Mouse (Mus musculus) MEL (cell line): ENCODE results near the gene Tomm40. TPM values are rescaled to one million over a fixed set of nuclear protein-coding genes. Genes with fewer than 3 reads are reported as not detected.
A peak's percentile ranks its signal among the peaks of the same experiment; 100 is the strongest.

Source experiments
- DNase-seq: peaks from one replicate; pipeline ENCODE4 v3.0.0; 2011; ENCODE audit warnings: low read depth, low spot score
- H3K27ac ChIP-seq: 2 replicates; pipeline ENCODE4 v1.5.1; 2012; ENCODE audit warnings: low read depth, mild to moderate bottlenecking, control low read depth, low read length, moderate library complexity; ENCODE audit not compliant: control insufficient read depth
- H3K27me3 ChIP-seq, 2 experiments: fragments of 150-350 bp in 1 of 2; sonication (generic) in 1 of 2; 2 replicates each; pipeline ENCODE4 v1.6.1; 2012; ENCODE audit warnings: low read length in 2 of 2, mild to moderate bottlenecking in 2 of 2, improper control_type of control experiment in 1 of 2, moderate library complexity in 1 of 2; ENCODE audit not compliant: insufficient read depth in 2 of 2, control insufficient read depth in 1 of 2
- H3K36me3 ChIP-seq, 2 experiments: 2 replicates each; pipeline ENCODE4 v1.6.1; 2012 to 2014; ENCODE audit warnings: low read length in 2 of 2, improper control_type of control experiment in 1 of 2, inconsistent platforms in 1 of 2, mild to moderate bottlenecking in 1 of 2; ENCODE audit not compliant: insufficient read depth in 2 of 2, control insufficient read depth in 1 of 2
- H3K4me1 ChIP-seq, 2 experiments: fragments of 150-350 bp in 1 of 2; sonication (generic) in 1 of 2; 2 replicates each; pipeline ENCODE4 v1.6.1; 2012; ENCODE audit warnings: low read length in 2 of 2, improper control_type of control experiment in 1 of 2, mild to moderate bottlenecking in 1 of 2; ENCODE audit not compliant: insufficient read depth in 2 of 2, control insufficient read depth in 1 of 2
- H3K4me3 ChIP-seq, 2 experiments: fragments of 150-350 bp in 1 of 2; sonication (generic) in 1 of 2; 2 replicates each; pipeline ENCODE4 v1.5.1; 2012; ENCODE audit warnings: low read depth in 2 of 2, low read length in 2 of 2, mild to moderate bottlenecking in 2 of 2, moderate library complexity in 2 of 2, control low read depth in 1 of 2, improper control_type of control experiment in 1 of 2; ENCODE audit not compliant: control insufficient read depth in 1 of 2, insufficient read depth in 1 of 2
- H3K79me2 ChIP-seq: 2 replicates; pipeline ENCODE4 v1.6.1; 2012; ENCODE audit warnings: mild to moderate bottlenecking, low read length, moderate library complexity; ENCODE audit not compliant: control insufficient read depth, poor library complexity, insufficient read depth
- H3K9ac ChIP-seq: 2 replicates; pipeline ENCODE4 v1.6.1; 2012; ENCODE audit warnings: low read depth, mild to moderate bottlenecking, control low read depth, low read length, moderate library complexity; ENCODE audit not compliant: control insufficient read depth, poor library complexity, severe bottlenecking
- H3K9me3 ChIP-seq: fragments of 150-350 bp; sonication (generic); replicated peaks from 2 replicates; pipeline ENCODE4 v1.6.1; 2012; ENCODE audit warnings: mild to moderate bottlenecking, low read length, improper control_type of control experiment, moderate library complexity; ENCODE audit not compliant: insufficient read depth
- BHLHE40 ChIP-seq: IDR thresholded peaks from 2 replicates; pipeline ENCODE4 v1.6.1; 2012; ENCODE audit warnings: low read depth, mild to moderate bottlenecking, inconsistent platforms, low read length, improper control_type of control experiment, borderline replicate concordance
- CTCF ChIP-seq, 3 experiments: IDR thresholded peaks in 2 of 3; conservative IDR thresholded peaks in 1 of 3; 2 replicates each; pipeline ENCODE4 v1.5.1; 2011 to 2012; ENCODE audit warnings: low read length in 3 of 3, low read depth in 2 of 3, mild to moderate bottlenecking in 2 of 3, improper control_type of control experiment in 1 of 3, inconsistent platforms in 1 of 3, mixed read lengths in 1 of 3, moderate library complexity in 1 of 3; ENCODE audit not compliant: control insufficient read depth in 1 of 3, insufficient read depth in 1 of 3, poor library complexity in 1 of 3, severe bottlenecking in 1 of 3
- E2F4 ChIP-seq: IDR thresholded peaks from 2 replicates; pipeline ENCODE4 v1.6.1; 2011; ENCODE audit warnings: low read depth, low read length, improper control_type of control experiment, borderline replicate concordance
- EP300 ChIP-seq, 2 experiments: IDR thresholded peaks; 2 replicates each; pipeline ENCODE4 v1.6.1; 2011; ENCODE audit warnings: improper control_type of control experiment in 2 of 2, low read length in 2 of 2, low read depth in 1 of 2, mild to moderate bottlenecking in 1 of 2
- HCFC1 ChIP-seq: IDR thresholded peaks from 2 replicates; pipeline ENCODE4 v1.6.1; 2012; ENCODE audit warnings: low read depth, mild to moderate bottlenecking, inconsistent platforms, low read length, improper control_type of control experiment, moderate library complexity
- MAX ChIP-seq: IDR thresholded peaks from 2 replicates; pipeline ENCODE4 v1.6.1; 2011; ENCODE audit warnings: low read length, improper control_type of control experiment
- MEF2A ChIP-seq: IDR thresholded peaks from 2 replicates; pipeline ENCODE4 v1.6.1; 2014; ENCODE audit warnings: low read depth, mild to moderate bottlenecking, inconsistent platforms, low read length, improper control_type of control experiment; ENCODE audit not compliant: poor library complexity, insufficient replicate concordance, severe bottlenecking; ENCODE audit errors: extremely low read depth
- NELFE ChIP-seq: IDR thresholded peaks from 2 replicates; pipeline ENCODE4 v1.6.1; 2011; ENCODE audit warnings: low read depth, low read length, improper control_type of control experiment
- NRF1 ChIP-seq: IDR thresholded peaks from 2 replicates; pipeline ENCODE4 v1.6.1; 2014; ENCODE audit warnings: low read depth, mild to moderate bottlenecking, inconsistent platforms, low read length, improper control_type of control experiment, moderate library complexity; ENCODE audit not compliant: poor library complexity, insufficient read depth, severe bottlenecking
- POLR2AphosphoS2 ChIP-seq: IDR thresholded peaks from 2 replicates; pipeline ENCODE4 v1.6.1; 2011; ENCODE audit warnings: low read length, improper control_type of control experiment
- RAD21 ChIP-seq: IDR thresholded peaks from 2 replicates; pipeline ENCODE4 v1.6.1; 2011; ENCODE audit warnings: mild to moderate bottlenecking, low read depth, low read length, improper control_type of control experiment
- SIN3A ChIP-seq: IDR thresholded peaks from 2 replicates; pipeline ENCODE4 v1.6.1; 2012; ENCODE audit warnings: low read length, improper control_type of control experiment, inconsistent platforms
- SMC3 ChIP-seq: IDR thresholded peaks from 2 replicates; pipeline ENCODE4 v1.6.1; 2011; ENCODE audit warnings: low read depth, low read length, improper control_type of control experiment
- TBP ChIP-seq: IDR thresholded peaks from 2 replicates; pipeline ENCODE4 v1.8.0; 2011; ENCODE audit warnings: low read depth, low read length, improper control_type of control experiment
- UBTF ChIP-seq: IDR thresholded peaks from 2 replicates; pipeline ENCODE4 v1.6.1; 2012; ENCODE audit warnings: low read depth, mild to moderate bottlenecking, inconsistent platforms, low read length, improper control_type of control experiment, moderate library complexity, borderline replicate concordance; ENCODE audit not compliant: insufficient read depth
- USF1 ChIP-seq: IDR thresholded peaks from 2 replicates; pipeline ENCODE4 v1.6.1; 2014; ENCODE audit warnings: low read depth, mild to moderate bottlenecking, inconsistent platforms, low read length, improper control_type of control experiment, moderate library complexity
- ZKSCAN1 ChIP-seq: IDR thresholded peaks from 2 replicates; pipeline ENCODE4 v1.6.1; 2012; ENCODE audit warnings: low read depth, mild to moderate bottlenecking, inconsistent platforms, low read length, improper control_type of control experiment, moderate library complexity
- ZMIZ1 ChIP-seq: IDR thresholded peaks from 2 replicates; pipeline ENCODE4 v1.6.1; 2012; ENCODE audit warnings: low read depth, mild to moderate bottlenecking, inconsistent platforms, low read length, improper control_type of control experiment, moderate library complexity
- ZNF384 ChIP-seq: IDR thresholded peaks from 2 replicates; pipeline ENCODE4 v1.6.1; 2012; ENCODE audit warnings: low read depth, mild to moderate bottlenecking, inconsistent platforms, low read length, improper control_type of control experiment
- polyA plus RNA-seq, 2 experiments: library from polyadenylated mRNA; stranded (reverse) in 1 of 2; unstranded in 1 of 2; fragments of >175 nt in 1 of 2; fragments of >200 nt in 1 of 2; gene quantifications; 2 replicates each; pipeline versions ENCODE4 v1.2.1 to v1.2.4; 2012; ENCODE audit warnings: low replicate concordance in 2 of 2, low read depth in 1 of 2; ENCODE audit not compliant: insufficient read length in 2 of 2, insufficient read depth in 1 of 2, missing spikeins in 1 of 2
- total RNA-seq: library from RNA; depleted of rRNA; stranded (reverse); fragments of 300-350 nt; gene quantifications from 2 replicates; pipeline ENCODE4 v1.2.3, GENCODE M21; 2012

Gene Tomm40
- total and polyA plus RNA-seq, 3 experiments: 294 to 403 TPM; not detected in 1

- no peak for DNase-seq
Measured at GRCm38 (mm10) chr7:19741329-19742031, 26.2 kb upstream of the Tomm40 start.

DNA sequence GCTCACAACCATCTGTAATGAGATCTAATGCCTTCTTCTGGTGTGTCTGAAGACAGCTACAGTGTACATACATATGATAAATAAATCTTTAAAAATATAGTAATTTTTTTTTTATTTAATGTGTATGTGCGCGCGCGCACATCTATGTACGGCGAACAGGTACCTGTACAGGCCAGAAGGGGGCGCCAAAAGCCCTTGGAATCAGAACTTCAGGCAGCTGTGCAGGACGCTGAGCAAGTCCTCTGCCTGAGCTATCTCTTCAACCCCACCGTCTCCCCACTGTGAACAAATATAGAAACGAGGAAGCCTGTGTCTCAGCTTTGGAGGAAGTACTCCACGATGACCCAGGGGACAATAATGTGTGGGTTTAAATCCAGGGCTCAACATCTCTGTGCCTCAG, 25.0 kb upstream of the Tomm40 start:
- TF ChIP-seq E2F4: no peak
- TF ChIP-seq MEF2A: no peak
- TF ChIP-seq BHLHE40: no peak
- TF ChIP-seq SIN3A: no peak
- no peak for TF ChIP-seq ZKSCAN1
- TF ChIP-seq NRF1: no peak
- 0 out of 2 replicates have a peak, but pooled peaks have one; percentile 2 for TF ChIP-seq SMC3
- TF ChIP-seq RAD21: peak; percentile 18
- TF ChIP-seq MAX: no peak
- peak in 2 of 3 experiments; percentile 40 to 62; a peak in 5 of 6 replicates for TF ChIP-seq CTCF (IDR thresholded peaks at IDR 0.05 in 2 of 3, conservative IDR thresholded peaks at IDR 0.05 in 1 of 3; ENCODE audit: control insufficient read depth in 1 of 3, insufficient read depth in 1 of 3, low read depth in 2 of 3, low read length in 3 of 3, poor library complexity in 1 of 3, severe bottlenecking in 1 of 3)
- TF ChIP-seq, all 39 proteins: peak for 3
- no peak overlapping the region for H3K4me3 ChIP-seq
- no peaks in the 10 kb centered on the region for H3K27me3 ChIP-seq
- peaks cover 11 to 21% of the 10 kb centered on the region in 2 experiments for H3K4me1 ChIP-seq
- H3K9ac ChIP-seq: no peak overlapping the region
- H3K79me2 ChIP-seq: no peaks in the 10 kb centered on the region
- peaks cover 0 to 12% of the 10 kb centered on the region in 2 experiments; a peak in 2 of 4 replicates for H3K36me3 ChIP-seq
- H3K27ac ChIP-seq: no peak overlapping the region
- peak; percentile 59 for DNase-seq
- H3K9me3 ChIP-seq: no peaks in the 10 kb centered on the region

More at GRCm38 (mm10) chr7:19741329-19742031, 26.2 kb upstream of the Tomm40 start:
- no peak for TF ChIP-seq TBP
- TF ChIP-seq SMC3: no peak
- TF ChIP-seq EP300 (IDR thresholded peaks at IDR 0.05; ENCODE audit: low read depth in 1 of 2, low read length in 2 of 2): no peak
- TF ChIP-seq POLR2AphosphoS2: no peak
- no peak for TF ChIP-seq HCFC1
- TF ChIP-seq ZMIZ1: no peak
- no peak for TF ChIP-seq NELFE
- no peak for TF ChIP-seq ZNF384
- no peak for TF ChIP-seq MEF2A
- no peak for TF ChIP-seq USF1
- no peak for TF ChIP-seq UBTF
- no peaks in the 10 kb centered on the region for H3K27me3 ChIP-seq
- H3K4me1 ChIP-seq: peaks cover 6 to 13% of the 10 kb centered on the region in 2 experiments; a peak in 3 of 4 replicates
- H3K36me3 ChIP-seq: peaks cover 0 to 8% of the 10 kb centered on the region in 2 experiments; a peak in 2 of 4 replicates
- no peaks in the 10 kb centered on the region for H3K79me2 ChIP-seq
- no peak overlapping the region for H3K9ac ChIP-seq
- no peak overlapping the region for H3K4me3 ChIP-seq
- H3K27ac ChIP-seq: no peak overlapping the region
- H3K9me3 ChIP-seq: no peaks in the 10 kb centered on the region
